Mouse (Mus musculus) thymus, postnatal 0 days (tissue): ENCODE measurements around the gene Tlr2. TPM values are rescaled to one million over a fixed set of nuclear protein-coding genes. Genes with fewer than 3 reads are reported as not detected.
A peak's percentile ranks its signal among the peaks of the same experiment; 100 is the strongest.

Experiments
- DNase-seq: peaks from one replicate; pipeline ENCODE4 v3.0.0-alpha.2; 2015; ENCODE audit warnings: low spot score
- polyA plus RNA-seq: library from polyadenylated mRNA; unstranded; fragments of >200 nt; fragmentation: Nextera tagmentation; extraction: Ambion mirVana; gene quantifications from 2 replicates; pipeline ENCODE4 v1.2.1, GENCODE M21; 2015

Tlr2 gene
- polyA plus RNA-seq, 1 experiment from 2014 or later, result 3.6 TPM

GRCm38 (mm10) chr3:83828145-83828611 is 13.4 kb downstream of the Tlr2 start:
- no peak for DNase-seq

GRCm38 (mm10) chr3:83827684-83828083 is 13.9 kb downstream of the Tlr2 start:
- DNase-seq, result no peak

GRCm38 (mm10) chr3:83823774-83824173 is 17.8 kb downstream of the Tlr2 start:
- no peak for DNase-seq

GRCm38 (mm10) chr3:83816372-83816925 is 25.1 kb downstream of the Tlr2 start:
- DNase-seq, result no peak

- no peak for DNase-seq
Measured at GRCm38 (mm10) chr3:83812863-83813262, 28.7 kb downstream of the Tlr2 start.

- DNase-seq, result no peak
Measured at GRCm38 (mm10) chr3:83811987-83812386, 29.6 kb downstream of the Tlr2 start.

GRCm38 (mm10) chr3:83808483-83808882 is 33.1 kb downstream of the Tlr2 start:
- DNase-seq, result no peak

- no peak for DNase-seq
Measured at GRCm38 (mm10) chr3:83801649-83802155, 39.9 kb downstream of the Tlr2 start.

GRCm38 (mm10) chr3:83799486-83799885 is 42.1 kb downstream of the Tlr2 start:
- no peak for DNase-seq

- DNase-seq, result peak; percentile 67
Measured at GRCm38 (mm10) chr3:83797828-83798227, 43.7 kb downstream of the Tlr2 start.

- no peak for DNase-seq
Measured at GRCm38 (mm10) chr3:83797098-83797497, 44.5 kb downstream of the Tlr2 start.

- DNase-seq, result peak; percentile 68
Measured at GRCm38 (mm10) chr3:83791444-83791843, 50.1 kb downstream of the Tlr2 start.

GRCm38 (mm10) chr3:83789651-83790451 is 51.7 kb downstream of the Tlr2 start:
- DNase-seq, result peak; percentile 29

GRCm38 (mm10) chr3:83787776-83788305 is 53.7 kb downstream of the Tlr2 start:
- no peak for DNase-seq

GRCm38 (mm10) chr3:83787086-83787485 is 54.5 kb downstream of the Tlr2 start:
- DNase-seq, result no peak

Other genes with a start within 250 kb of the Tlr2 start
- gene Sfrp2, start 75.4 kb downstream of the Tlr2 start, polyA plus RNA-seq, result 3.6 and 6.8 TPM in 2 replicates
- gene Tmem131l, start 198.4 kb upstream of the Tlr2 start, polyA plus RNA-seq, result 126 and 132 TPM in 2 replicates